Mouse (Mus musculus): ENCODE data around the gene Slco2b1.
A peak's percentile ranks its signal among the peaks of the same experiment; 100 is the strongest.

Gene Slco2b1

GRCm38 (mm10) chr7:99693387-99693786 is 17.8 kb downstream of the Slco2b1 start:
- no peak for DNase-seq

- DNase-seq, result no peak
These were observed 18.7 kb downstream of the Slco2b1 start for GRCm38 (mm10) chr7:99692396-99692795.

- DNase-seq, result no peak
These were observed 20.3 kb downstream of the Slco2b1 start for GRCm38 (mm10) chr7:99690819-99691218.

GRCm38 (mm10) chr7:99684086-99684485 is 27.1 kb downstream of the Slco2b1 start:
- no peak for DNase-seq

DNA sequence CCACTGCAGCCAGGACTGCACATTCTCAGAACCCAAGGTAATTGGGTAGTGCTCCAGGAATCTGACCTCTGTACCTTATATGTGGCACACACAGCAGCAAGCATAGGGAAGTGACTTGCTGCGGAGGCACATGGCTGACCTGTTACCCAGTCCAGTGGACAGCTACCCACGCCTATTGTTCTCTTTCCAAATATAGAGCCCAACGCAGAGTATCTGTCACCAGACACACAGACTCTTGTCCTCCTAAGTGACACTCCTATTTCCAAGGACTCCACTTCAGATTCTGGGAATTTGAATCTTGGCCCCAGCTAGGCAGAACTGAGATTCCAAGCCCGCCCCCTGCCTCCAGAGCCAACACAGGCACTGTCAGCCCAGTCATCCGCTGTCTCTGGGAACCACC is 30.4 kb downstream of the Slco2b1 start:
- peak; percentile 46 to 51 for DNase-seq

DNA sequence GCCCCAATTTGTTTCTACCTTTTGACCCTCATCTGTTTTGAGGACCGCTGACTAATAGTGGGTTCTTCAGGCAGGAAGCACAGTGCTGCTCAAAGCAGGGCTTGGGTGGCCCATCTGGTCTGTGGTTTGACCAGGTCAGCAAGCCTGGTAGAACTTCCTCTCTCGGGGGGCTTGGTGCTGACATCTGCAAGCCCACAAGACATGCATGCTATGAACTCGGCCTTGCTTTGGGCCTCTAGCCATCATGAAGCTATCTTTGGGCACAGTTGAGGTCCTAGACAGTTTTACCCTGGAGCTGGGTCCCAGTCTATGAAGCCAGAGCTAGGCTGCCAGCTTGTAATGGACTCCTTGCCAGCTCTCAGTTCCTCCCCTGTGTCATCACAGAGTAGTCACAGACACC is 36.2 kb downstream of the Slco2b1 start:
- DNase-seq, result peak; percentile 27 to 47

DNA sequence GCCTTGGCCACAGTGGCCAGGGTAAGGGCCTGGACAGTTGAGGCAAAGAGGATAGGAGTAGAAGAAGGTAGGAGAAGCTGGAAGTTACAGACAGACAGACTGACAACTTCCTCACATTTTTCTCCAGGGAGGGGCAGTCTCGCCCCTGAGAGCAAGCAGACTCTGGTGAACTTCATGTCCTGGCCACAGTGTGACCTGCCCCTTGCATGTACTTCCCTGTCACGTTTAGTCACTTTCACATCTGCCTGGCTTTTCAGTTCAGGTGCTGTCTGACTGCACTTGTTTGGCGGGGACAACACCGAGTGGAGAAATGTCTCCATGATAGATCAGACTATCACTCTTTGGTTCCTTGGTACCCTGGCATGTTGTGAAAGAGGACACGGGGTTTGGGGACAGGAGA is 36.9 kb downstream of the Slco2b1 start:
- peak; percentile 22 to 24 for DNase-seq

DNA sequence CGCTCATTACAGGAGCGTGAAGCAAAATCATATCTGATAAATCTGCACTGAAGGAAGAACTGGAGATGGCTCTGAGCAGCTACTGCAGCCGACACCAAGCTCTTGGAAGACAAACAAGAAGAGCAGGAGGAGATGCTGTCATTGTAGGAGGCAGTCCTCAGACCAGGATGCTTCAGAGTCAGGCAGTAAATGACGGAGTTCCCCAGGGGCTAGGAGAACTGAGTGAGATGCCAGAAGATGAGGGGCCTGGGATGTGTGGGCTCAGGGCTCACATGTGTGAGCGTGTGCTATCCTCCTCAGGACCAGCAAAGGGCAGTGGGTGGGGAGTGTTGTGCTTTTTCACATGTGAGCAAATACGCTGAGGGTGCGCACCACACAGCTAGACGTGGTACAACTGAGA is 38.0 kb downstream of the Slco2b1 start:
- no peak for DNase-seq

DNA sequence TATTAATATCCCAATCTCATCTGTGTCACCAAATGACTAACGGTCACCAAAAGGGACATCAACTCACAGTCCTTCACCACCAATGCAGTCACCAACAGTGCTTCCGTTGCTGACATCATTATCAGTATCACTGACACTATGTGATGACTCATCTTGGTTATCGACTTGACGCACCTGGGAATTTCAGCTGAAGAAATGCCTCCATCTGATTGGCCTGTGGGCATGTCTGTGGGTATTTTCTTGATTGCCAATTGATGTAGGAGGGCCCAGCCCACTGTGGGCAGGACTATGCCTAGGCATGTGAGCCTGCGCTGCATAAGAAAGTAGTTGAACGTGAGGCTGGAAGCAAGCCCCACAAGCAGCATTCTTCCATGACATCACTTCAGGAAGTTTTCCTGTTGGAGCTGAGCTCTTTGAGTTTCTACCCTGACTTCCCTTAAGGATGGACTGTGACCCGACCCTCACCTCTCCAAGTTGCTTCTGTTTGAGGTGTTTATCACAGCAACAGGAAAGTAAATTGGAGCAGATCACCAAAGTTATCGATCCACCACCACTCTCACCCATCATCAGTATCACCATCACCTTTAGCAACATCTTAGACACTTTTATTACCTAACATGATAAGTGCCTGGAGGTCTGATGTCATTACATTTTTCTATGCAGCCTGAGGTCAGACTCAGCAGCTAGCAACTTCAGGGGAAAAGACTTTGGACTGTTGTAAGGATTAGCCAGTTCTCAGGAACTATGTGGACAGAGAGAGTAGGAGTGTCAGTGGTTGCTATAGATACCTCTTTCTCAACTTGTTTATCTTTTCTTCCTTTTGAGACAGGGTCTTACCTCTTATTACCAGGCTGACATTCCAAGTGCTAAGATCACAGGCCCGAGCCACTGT is 39.4 kb downstream of the Slco2b1 start:
- DNase-seq, result no peak

- no peak for DNase-seq
These were observed 40.2 kb downstream of the Slco2b1 start for GRCm38 (mm10) chr7:99670915-99671314.

DNA sequence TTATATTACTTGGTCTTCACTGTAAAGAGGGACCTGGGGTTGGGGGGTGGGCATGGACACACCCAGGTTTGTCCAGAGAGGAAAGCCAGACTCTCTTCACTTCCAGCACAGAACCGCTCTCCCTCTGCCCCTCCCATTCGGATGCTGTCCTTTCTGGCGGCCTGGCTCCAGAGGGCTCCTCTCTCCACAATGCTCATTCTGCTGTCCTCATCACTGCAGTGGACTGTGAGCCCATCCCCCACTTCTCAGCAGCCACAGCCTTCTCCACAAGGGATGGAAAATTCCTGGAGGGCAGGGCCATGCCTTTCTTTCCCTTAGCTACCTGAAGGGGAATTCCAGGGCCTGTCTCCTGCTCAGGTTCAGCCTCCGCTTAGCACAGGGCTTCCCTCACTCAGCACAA is 42.3 kb downstream of the Slco2b1 start:
- DNase-seq, result peak; percentile 19 to 28

- DNase-seq, result no peak
These were observed 44.0 kb downstream of the Slco2b1 start for GRCm38 (mm10) chr7:99667096-99667495.

- DNase-seq, result peak; percentile 54 to 76
These were observed 45.2 kb downstream of the Slco2b1 start for GRCm38 (mm10) chr7:99665731-99666452.

DNA sequence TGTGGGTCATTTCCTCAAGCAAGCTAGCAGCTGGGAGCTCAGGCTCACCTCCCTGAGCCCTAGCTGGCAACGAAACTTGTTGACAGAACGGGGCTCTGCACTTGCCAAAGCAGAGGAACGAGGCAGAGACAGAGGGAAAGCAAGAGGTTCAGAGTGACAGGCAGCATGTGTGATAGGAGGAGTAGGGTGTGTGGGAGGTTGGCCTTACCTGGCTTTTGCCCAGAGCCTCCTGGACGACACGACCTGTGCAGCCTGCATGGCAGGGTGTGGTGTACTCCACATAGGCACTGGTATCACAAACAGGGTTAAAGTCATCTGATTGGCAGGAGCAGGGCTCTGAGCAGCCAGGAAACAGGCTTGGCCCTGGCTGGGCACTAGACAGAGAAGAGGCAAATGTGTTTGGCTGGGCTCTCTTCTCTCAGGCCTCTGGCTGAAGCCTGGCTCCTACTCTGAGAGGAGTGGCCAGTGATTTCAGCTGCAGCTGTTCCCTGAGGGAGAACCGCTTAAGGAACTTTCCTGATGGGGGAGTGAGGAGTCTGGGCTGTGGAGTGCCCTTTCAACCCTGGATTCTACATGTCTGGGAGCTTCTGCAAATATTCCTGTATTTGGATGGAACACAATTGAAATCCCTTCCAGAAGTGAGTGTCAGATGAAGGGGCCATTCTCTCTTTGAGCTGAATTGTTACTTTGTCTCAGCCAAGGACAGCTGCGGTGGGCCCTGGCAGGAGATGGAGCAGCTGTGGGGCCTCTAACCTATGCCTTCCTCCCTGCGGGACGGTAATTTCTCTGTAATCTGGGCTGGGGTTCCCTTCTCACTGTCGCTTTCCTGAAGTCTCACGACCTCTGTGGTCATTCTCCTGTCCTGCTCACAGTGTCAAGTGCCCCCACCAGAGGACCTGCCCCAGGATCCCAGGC is 46.3 kb downstream of the Slco2b1 start:
- DNase-seq, result peak; percentile 70 to 74

DNA sequence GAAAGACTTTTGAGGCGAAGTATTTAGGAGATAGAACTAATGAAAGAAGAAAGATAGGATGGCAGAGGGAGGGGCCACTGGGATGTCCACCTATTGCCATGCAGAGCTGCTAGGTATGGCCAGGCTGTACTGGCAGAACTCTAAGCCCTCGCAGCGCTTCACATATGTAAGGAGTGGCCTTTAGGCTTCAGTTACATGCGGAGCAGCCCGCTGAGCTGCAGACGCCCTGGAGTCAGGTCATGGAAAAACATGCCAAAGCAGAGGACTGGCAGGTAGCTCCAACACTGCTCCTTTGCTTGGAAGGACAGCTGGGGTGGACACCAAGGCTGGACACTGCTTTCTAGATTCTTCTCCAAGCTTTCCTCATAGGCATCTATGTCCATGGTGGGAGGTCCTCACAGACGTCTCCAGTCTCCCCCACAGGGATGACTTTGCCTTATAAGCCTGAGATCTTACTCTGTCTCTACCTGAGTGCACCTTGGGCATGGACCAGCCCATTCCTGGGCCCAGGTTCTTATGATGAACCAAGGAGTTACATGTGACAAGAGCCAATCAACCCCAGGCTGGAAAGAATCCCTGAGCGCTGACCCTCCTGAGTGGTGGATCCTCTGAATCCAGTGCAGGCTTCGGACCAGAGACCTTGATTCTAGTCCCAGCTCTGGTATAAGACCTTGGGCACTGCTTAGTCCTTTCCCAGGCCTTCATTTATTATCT is 47.5 kb downstream of the Slco2b1 start:
- no peak for DNase-seq

GRCm38 (mm10) chr7:99662311-99662710 is 48.8 kb downstream of the Slco2b1 start:
- no peak for DNase-seq

DNA sequence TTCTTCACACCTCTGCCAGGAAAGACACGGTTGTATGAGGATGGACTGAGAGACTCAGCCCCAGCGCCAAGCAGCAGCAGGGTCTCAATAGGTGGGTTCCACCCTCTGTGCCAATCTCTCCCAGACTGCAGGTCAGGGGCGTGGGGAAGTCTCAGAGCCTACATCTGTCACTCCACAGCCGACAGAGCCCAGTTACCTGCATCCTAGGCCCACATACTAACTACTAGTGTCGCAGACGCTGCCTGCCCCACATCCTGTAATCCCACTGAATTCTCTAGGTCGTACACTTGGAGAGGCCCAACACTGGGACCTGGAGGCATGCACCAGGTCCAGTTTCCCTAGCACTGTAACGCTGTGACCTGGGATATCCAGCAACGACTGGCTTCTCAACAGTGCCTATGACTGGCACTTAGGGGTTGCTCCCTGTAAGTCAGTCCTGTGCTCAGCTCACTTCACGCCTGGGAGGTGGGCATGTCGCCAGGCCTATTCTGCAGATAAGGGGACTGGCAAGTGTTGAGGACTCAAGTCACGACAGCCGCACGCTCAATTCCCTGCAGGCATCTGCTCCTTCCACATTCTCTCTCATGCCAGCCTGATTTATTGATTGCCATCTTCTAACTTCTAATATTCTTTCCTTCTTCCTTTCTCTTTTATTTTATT is 49.4 kb downstream of the Slco2b1 start:
- peak in 1 of 2 experiments; percentile 47 for DNase-seq

GRCm38 (mm10) chr7:99661071-99661470 is 50.1 kb downstream of the Slco2b1 start:
- no peak for DNase-seq

GRCm38 (mm10) chr7:99659379-99660029 is 51.6 kb downstream of the Slco2b1 start:
- DNase-seq, result peak; percentile 70 to 83

DNA sequence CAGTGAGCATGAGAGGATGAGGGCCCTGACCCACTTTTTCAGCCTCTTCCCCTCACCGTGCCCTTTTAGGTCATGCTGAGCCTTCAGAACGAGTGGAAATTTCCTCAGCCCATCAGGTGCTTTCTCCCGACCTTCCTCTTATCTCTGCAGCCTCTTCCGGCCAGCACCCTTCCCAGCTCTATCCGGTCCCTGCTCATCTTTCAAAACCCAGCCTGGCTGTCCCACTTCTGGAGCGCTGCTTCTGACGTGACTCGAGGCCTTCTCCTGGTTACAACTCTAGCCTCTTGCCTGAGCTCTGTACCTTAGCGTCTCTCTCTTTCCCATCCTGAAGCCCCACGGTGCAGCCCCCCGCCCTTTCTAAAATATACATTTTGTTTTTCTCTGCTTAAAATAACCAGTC is 56.9 kb downstream of the Slco2b1 start:
- no peak for DNase-seq

DNA sequence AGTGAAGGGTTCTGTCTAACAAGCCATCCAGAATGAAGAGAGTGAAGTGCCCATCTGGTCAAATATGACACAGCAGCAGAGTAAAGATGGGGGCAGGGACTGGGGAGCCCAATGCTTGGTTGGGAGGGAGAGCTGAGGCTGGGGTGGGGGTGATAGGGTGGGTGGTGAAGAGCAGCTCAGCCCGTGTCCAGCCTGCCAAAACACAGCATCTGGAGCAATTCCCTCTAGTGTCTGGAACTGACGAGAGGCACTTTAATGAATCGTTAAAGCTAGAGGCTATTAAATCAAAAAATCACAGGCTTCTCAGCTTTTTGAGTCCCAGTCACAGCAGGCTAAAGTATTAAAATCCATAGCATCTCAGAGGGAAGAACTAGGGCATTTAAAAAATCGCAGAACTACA is 61.6 kb downstream of the Slco2b1 start:
- no peak for DNase-seq

Measured in lung, adult 18-20 months (tissue).